Mouse (Mus musculus) spleen, adult 12 weeks (tissue): ENCODE results near the gene Sbk1.
"Not testable (repeated sequence)": the region's sequence is repeated elsewhere in the genome, so short reads cannot be mapped to it uniquely, and the experiment has no call there.

Experiments used
- DNase-seq: peaks from one replicate; pipeline ENCODE4 v3.0.0; 2022; ENCODE audit warnings: low spot score

The Sbk1 gene

GRCm38 (mm10) chr7:126287493-126288103 lies 15.2 kb downstream of the Sbk1 start:
- no peak for DNase-seq

DNA sequence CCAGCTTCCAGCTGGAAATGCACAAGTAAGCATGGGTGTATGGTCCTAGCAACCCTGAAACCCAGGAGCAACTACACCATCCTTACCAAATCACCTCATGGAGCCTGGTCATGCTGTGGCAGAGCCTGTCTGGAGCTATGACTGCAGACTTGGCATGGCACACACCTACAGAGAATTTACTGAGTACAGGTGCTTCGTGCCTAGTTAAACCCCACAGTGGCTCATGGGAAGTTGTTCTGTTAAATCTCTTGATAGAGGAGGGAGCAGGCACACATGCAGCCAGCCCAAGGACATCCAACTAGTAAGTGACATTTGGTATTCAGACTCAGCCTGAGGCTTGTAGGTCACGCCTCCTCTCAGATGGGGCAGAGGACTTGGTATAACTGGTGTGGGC lies 15.7 kb downstream of the Sbk1 start:
- DNase-seq, result no peak

- DNase-seq, result peak; percentile 31
Measured at GRCm38 (mm10) chr7:126288571-126289091, 16.2 kb downstream of the Sbk1 start.

- DNase-seq, result no peak
Measured at GRCm38 (mm10) chr7:126289371-126289770, 17.0 kb downstream of the Sbk1 start.

GRCm38 (mm10) chr7:126289956-126290355 lies 17.5 kb downstream of the Sbk1 start:
- DNase-seq, result no peak

DNA sequence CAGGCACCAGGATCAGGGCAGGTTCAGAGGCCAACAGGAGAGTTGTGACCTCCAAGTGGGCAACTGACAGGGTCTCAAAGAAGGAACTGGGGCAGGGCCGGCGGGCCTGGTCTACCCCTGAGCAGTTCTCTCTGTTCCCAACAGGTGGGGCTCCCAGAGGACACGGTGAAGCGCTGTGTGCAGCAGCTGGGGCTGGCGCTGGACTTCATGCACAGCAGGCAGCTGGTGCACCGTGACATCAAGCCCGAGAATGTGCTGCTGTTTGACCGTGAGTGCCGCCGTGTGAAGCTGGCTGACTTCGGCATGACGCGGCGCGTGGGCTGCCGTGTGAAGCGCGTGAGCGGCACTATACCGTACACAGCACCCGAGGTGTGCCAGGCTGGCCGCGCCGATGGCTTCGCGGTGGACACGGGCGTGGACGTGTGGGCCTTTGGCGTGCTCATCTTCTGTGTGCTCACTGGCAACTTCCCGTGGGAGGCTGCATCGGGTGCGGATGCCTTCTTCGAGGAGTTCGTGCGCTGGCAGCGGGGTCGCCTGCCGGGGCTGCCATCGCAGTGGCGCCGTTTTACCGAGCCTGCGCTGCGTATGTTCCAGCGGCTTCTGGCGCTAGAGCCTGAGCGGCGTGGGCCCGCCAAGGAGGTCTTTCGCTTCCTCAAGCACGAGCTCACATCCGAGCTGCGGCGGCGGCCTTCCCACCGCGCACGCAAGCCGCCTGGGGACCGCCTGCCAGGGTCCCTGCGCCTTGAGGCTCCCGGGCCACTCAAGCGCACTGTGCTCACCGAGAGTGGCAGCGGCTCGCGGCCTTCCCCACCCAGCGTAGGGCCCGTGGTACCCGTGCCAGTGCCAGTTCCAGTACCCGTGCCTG lies 19.5 kb downstream of the Sbk1 start:
- no peak for DNase-seq

- DNase-seq, result no peak
Measured at GRCm38 (mm10) chr7:126293091-126293490, 20.7 kb downstream of the Sbk1 start.

GRCm38 (mm10) chr7:126297579-126298460 lies 25.4 kb downstream of the Sbk1 start:
- DNase-seq, result no peak

- no peak for DNase-seq
Measured at GRCm38 (mm10) chr7:126298856-126299255, 26.4 kb downstream of the Sbk1 start.

DNA sequence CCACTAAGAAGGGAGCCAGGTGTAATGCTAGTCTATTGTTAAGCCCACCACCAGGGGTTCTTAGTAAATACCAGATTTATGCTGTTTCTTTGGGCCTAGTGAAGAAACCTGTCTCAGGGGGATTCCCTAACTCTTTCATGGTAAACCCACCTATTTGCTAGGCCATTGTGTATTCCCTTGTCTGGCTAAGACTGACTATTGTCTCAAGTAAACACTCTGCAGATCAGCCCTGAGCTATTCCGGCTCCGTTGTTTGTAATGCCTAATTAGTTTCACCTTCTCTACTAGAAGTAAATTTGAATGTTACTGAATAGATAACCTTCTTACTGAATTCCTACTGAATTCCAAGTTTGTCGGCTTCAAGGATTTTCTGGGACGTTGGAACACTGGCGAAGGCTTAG lies 29.4 kb downstream of the Sbk1 start:
- not testable (repeated sequence) for DNase-seq

DNA sequence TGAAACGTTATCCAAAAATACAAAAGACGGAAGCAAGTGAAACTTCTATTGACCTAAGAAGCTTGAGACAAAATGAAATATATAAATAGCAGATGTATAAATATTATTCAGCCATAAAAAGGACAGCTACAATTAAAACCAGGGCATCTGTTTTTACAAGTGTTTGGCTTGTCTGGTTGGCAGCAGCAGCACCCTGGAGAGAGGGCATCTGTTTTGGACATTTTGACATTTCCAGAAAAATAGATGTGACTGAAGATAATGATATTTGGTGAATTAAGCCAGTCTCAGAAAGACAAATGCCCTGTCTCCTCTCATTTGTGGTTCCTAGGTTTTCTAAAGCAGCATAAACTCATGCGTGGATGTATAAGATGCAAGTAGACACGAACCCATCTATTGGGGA lies 39.4 kb downstream of the Sbk1 start:
- DNase-seq, result no peak

DNA sequence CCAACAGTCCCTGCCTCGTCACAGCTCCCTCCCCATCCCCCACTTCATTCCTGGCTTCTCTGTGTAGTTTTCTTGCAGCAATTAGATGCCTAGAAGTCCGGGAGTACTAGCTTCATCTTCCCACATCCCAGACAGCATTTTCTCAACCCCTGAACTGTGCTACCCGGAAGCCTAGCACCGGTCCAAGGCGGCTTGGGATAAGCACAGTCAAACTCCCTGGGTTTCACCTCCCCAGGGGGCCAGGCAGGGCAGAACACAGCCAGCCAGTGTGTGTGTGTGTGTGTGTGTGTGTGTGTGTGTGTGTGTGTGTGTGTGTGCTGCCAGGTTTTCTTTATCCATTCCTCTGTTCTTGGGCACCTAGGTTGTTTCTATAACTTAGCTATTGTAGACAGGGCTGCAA lies 40.9 kb downstream of the Sbk1 start:
- no peak for DNase-seq

GRCm38 (mm10) chr7:126314273-126314672 lies 41.9 kb downstream of the Sbk1 start:
- no peak for DNase-seq

DNA sequence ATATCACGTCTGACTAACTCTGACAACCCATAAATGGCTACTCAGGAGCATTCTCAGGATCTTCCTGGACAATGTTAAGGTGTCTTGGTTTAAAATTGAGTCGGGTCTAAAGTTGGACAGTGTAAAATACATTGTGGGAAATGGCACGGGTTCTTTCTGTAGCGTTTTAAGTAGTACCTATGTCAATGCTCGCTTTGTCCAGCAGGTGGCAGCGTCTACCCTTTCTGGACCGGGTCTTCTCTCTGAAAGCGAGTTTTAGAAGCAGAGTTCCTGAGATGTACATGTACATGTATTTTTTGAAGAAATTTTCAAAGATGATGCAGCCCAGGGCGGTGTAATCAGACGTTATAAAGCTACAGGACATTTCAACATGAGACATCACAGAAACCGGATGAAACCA lies 51.3 kb downstream of the Sbk1 start:
- peak; percentile 63 for DNase-seq

GRCm38 (mm10) chr7:126324791-126325190 lies 52.4 kb downstream of the Sbk1 start:
- no peak for DNase-seq

DNA sequence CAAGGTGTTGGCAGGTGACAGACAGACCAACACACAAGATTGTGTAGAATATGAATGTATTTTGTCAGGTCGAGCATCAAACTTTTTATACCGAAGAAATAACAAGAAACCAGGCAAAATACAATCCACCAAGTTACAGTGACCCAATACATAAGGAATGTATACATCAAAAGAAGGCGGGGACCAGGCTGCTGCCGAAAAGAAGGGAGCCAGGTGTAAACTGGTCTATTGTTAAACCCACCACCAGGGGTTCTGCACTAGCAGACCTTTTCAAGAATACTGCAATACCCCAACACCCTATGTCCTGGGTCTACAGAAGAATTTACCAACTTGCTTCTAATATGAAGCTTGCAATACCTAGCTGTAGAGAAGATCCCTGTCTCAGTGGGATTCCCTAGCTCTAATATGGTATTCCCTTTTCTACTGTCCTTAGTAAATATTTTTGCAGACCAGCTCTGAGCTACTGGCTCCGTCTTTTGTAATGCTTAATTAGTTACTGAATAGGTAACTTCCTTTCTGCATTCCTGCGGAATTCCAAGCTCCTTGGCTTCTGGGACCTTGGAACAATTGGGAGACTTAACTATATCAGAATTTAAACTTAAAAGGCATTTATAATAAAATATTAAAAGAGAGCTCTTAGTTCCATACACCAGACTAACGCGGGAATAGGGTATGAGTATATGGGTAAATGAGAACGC lies 53.3 kb downstream of the Sbk1 start:
- not testable (repeated sequence) for DNase-seq

- DNase-seq, result not testable (repeated sequence)
Measured at GRCm38 (mm10) chr7:126328848-126329247, 56.4 kb downstream of the Sbk1 start.

DNA sequence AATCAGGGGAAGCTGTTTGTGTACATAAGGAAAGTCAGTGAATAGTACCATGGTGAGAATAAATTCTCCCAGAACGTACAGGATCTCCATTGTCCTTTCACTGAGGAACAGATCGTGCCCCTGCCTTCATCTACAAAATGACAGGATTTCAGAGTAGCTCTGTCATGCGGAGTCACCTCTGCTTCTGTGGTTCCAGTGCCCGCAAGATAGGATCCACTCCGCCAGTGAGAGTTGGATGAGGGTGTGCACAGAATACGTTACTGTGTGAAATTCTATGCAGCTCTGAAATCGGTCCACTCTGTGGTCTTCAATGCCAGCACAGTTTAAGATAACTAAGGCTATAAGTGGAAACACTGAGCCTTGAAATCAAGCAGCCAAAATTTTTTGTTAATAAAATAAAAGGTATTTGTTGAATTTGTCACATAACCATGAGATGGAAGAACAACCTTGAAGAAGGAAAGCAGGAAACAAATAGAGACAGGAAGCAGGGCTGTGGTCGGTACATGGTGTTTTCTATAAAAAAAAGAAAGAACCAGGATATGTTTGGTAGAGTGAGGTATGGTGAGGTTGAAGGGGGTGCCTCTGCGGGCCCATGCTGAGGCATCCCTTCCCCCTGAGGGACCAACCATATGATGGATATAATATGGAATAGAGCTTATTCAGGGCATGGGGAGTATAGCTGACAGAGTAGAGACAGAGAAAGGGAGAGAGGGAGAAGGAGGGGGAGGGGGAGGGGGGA lies 57.7 kb downstream of the Sbk1 start:
- DNase-seq, result no peak

DNA sequence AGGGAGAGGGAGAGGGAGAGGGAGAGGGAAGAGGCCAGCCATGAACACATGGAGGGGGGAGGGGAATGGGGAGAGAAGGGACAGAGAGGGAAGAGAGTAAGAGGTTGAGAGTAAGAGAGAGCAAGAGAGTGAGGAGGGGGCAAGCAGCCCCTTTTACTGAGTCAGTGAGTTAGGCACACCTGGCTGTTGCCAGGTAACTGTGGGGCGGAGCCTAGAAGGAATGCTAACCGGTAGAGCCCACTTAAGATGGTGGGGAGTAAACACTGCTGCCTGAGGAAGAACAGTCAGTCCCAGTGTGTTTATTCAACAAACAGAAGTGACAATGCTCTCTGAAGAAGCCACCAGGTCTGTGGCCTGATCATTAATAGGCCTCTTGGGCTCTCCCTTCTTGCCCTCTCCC lies 58.3 kb downstream of the Sbk1 start:
- no peak for DNase-seq

GRCm38 (mm10) chr7:126332691-126333090 lies 60.3 kb downstream of the Sbk1 start:
- no peak for DNase-seq

- DNase-seq, result no peak
Measured at GRCm38 (mm10) chr7:126335556-126335955, 63.1 kb downstream of the Sbk1 start.
